Mouse (Mus musculus) CD4-positive, CD25-positive, alpha-beta regulatory T cell (primary cell): Measurements from ENCODE around the gene Fam69a. TPM values are rescaled to one million over a fixed set of nuclear protein-coding genes. Genes with fewer than 3 reads are reported as not detected.

ENCODE experiments used
- polyA plus RNA-seq: library from polyadenylated mRNA; unstranded; fragments of 100-300 nt; shearing (Covaris generic); gene quantifications from one replicate; pipeline ENCODE4 v1.2.1, GENCODE M21; 2017

The Fam69a gene
- polyA plus RNA-seq = 78.2 TPM

GRCm38 (mm10) chr5:107986967-107987834 is at the start of gene Fam69a:
Fam69a (minus strand) TSS chr5:107987085.

GRCm38 (mm10) chr5:107900206-107901013 is 86.5 kb downstream of the Fam69a start, which contains the start of gene Rpl5:
Rpl5 (plus strand) TSS chr5:107900502.

GRCm38 (mm10) chr5:107874561-107875260 is 112.2 kb downstream of the Fam69a start, which contains the start of gene Evi5:
Evi5 (minus strand) TSS chr5:107875107.

Other genes starting within 250 kb of the Fam69a start
- gene Ube2d2b, start 157.0 kb downstream of the Fam69a start, polyA plus RNA-seq = not detected
- gene Evi5, start 112.0 kb downstream of the Fam69a start, polyA plus RNA-seq = 4.2 TPM
- gene Rpl5, start 86.6 kb downstream of the Fam69a start, polyA plus RNA-seq = 29.8 TPM
- gene Mtf2, start 78.6 kb upstream of the Fam69a start, polyA plus RNA-seq = 88.2 TPM
- gene Tmed5, start 145.5 kb upstream of the Fam69a start, polyA plus RNA-seq = 80.4 TPM
- 0.87 TPM for gene Ccdc18, start 145.8 kb upstream of the Fam69a start, polyA plus RNA-seq